Mouse (Mus musculus) layer of hippocampus, adult 8-10 months (tissue): ENCODE measurements at regions not wholly inside any gene's neighbourhood (a gene's known extent, or its start where the extent isn't known, plus 50 kb on each side); places are given as distances from the start of the nearest gene placed in this dataset.

Experiments used
- DNase-seq, 2 experiments: peaks; one replicate each; pipeline ENCODE4 v3.0.0; 2022; ENCODE audit warnings: low spot score in 2 of 2

DNA sequence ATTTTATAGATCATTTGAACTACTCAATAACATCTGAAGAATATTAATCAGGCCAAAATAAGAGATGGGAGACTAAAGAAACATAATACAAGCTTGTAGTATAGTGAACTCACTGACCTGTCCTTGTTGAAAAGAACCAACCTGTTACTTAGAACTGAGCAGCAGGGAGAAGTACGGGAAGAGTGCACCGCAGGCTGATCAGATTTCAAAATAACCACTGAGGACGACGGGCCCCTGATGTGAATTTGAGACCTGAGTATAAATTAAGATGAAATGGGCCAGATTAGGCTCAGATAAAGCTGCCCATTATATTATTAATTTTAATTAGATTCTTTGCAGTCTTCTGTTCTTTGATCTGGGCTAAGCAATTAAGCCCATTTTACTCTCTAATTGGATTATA, 391.2 kb upstream of the Tyrp1 start:
- DNase-seq = no peak

GRCm38 (mm10) chr4:80463615-80464014, 370.3 kb upstream of the Tyrp1 start:
- no peak for DNase-seq

DNA sequence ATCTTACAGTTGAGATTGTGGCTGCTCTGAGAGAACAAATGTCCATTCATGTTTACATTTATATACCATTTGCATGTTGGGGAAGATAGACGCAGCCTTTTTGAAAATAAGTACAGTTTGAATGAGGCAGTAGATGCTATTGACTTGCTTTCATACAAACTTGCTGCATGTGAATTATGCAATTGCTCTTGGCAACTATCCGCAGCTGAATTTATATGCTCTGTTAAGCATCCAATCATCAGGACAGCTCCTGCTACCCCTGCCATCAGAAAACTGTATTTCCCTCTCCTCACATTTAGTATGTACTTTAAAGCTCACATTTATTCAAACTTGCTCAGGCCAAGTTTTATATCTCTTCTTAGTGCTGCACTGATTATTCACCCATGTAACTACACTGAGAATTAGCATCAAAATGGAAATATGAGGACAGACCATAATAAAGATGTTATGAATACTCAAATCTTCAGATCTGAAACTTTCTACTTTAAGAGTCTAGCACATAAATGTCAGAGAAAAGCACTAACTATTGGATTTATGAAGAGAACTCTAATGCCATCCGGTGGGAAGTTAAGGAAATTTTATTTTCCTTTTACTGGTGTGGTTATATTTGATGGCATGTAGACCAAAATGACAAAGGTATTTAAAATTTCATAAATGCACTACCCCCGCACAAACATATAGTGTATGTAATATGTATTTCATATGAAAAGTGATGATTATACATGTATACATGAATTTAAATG, 358.0 kb upstream of the Tyrp1 start:
- no peak for DNase-seq

DNA sequence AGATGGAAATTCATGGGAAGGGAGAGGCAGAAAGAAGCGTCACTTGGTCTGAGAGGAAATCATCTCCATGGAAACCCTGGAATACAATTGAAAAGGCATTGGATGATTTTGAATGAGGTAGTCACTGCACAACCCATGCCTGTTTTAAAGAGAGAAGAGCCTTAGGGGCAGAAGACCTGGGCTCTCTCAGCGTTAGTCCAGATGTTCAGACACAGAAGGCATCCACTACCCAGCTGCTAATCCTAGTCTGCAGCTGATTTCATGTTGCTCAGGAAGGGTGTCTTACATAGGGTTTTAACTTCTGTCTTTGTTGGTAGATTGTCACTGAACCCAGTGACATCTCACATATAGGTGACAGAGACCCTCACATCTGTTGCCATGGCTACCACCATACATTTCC, 318.8 kb upstream of the Tyrp1 start:
- DNase-seq = no peak

- DNase-seq = peak; percentile 54 to 66
These were observed 316.2 kb upstream of the Tyrp1 start for GRCm38 (mm10) chr4:80517476-80518285.

DNA sequence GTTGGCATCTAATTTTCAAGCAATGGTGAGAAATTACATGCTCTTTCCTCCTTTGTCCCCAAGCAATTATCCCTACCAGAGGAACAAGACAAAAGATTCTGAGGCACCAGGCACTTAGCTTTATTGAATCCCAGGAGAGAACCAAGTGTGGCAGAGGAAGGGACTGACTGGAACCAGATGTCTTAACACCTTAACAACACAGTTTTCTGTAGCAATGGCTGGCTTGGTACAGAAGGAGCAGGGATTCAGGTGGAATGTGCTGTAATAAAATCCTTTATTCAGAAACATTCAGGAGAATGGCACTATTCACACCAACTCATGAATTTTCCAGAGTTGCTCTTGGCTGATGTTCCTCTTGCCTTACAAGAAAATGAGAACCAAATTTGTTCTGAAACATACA, 315.3 kb upstream of the Tyrp1 start:
- DNase-seq = no peak

DNA sequence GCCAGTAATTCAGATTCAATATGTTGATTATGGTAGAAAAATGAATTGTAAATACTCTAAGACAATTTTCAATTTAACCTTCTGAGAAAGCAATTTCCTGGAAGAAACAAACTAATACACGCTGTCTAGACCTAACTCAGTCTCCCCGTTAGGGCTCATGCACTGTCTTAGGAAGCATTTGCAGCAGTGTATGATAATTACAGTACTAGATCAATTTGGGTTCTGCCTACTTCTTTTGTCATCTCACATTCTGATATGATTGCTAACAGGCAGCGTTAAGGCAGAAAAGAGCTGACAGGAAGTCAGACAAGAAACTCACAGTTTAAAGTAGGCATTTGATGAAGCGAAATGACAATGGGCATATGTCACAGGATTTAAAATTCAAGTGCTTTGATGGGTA, 294.1 kb upstream of the Tyrp1 start:
- DNase-seq = no peak

- no peak for DNase-seq
These were observed 288.8 kb upstream of the Tyrp1 start for GRCm38 (mm10) chr4:80545086-80545485.

- DNase-seq = no peak
These were observed 244.5 kb upstream of the Tyrp1 start for GRCm38 (mm10) chr4:80589438-80589837.

GRCm38 (mm10) chr4:80628271-80628670, 205.7 kb upstream of the Tyrp1 start:
- no peak for DNase-seq

DNA sequence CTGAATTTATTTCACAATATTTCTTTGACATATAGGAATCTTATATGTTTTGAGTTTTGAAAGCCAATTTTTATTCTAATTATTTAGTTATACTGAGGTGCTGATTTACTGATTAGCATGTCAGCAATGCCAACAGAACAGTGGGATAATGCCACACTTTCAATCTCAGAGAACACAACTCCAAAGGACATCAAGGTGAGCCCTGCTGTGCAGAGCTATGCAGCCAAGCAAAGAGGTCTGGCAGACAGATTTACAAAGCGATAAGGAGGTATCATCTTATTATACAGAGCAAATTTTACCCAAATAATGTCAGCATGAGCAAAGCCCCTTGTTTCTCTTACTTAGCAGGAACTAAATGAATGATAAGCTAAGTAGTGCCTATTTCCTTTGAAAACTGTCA, 204.7 kb upstream of the Tyrp1 start:
- DNase-seq = no peak

GRCm38 (mm10) chr4:80630260-80630659, 203.7 kb upstream of the Tyrp1 start:
- DNase-seq = no peak

GRCm38 (mm10) chr4:80631041-80631440, 202.9 kb upstream of the Tyrp1 start:
- no peak for DNase-seq

DNA sequence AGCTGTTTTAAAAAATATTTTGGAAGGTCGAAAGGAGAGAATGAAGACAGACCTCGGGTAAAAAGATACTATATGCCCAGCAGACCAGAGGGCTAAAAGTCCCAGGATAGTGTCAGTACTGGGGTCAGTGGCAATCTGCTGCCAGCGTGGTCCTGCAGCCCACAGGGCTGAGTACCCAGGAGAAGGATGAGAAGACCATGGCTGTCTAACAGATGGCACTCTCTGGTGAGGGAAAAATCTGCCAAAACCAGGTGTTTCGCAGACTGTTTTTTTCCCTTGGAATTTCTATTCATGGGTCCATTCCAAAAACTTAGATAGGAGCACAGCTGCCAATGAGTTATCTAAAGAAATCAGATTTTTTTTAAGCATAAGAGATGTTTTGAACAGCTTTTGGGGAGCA, 202.5 kb upstream of the Tyrp1 start:
- DNase-seq = no peak

DNA sequence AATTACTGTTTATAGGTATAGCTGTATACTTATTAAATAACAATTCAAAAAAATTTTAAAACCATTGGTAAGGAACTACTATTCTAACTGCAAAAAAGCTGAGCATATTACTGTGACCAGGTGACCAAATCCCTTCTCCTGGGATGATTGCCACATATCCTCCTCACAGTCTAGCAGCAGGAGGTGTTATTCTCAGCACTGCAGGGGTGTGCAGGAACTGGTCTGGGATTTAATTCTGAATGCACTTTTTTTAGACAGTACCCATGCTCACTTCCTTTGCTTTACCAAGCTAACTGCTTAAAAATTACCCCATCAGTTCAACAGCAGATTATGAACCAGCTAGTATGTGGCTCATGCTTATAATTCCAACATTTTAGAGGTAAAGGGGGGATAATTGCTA, 195.5 kb upstream of the Tyrp1 start:
- no peak for DNase-seq
